Mouse (Mus musculus): Measurements from ENCODE around the gene Adra2b. TPM values are rescaled to one million over a fixed set of nuclear protein-coding genes. Genes with fewer than 3 reads are reported as not detected.

The Adra2b gene
- total RNA-seq (2015) (not detected in 2 replicates), total RNA-seq (2017) (not detected in 2 replicates)

- ATAC-seq (ENCODE audit: poor library complexity, severe bottlenecking), result peak; percentile 87
Measured at GRCm38 (mm10) chr2:127362459-127363281, at the start of gene Adra2b. Adra2b (plus strand) TSS chr2:127363208.

- ATAC-seq (ENCODE audit: poor library complexity, severe bottlenecking), result no peak
Measured at GRCm38 (mm10) chr2:127313878-127314277, 49.1 kb upstream of the Adra2b start.

GRCm38 (mm10) chr2:127314467-127315154, 48.4 kb upstream of the Adra2b start:
- ATAC-seq (ENCODE audit: poor library complexity, severe bottlenecking), result peak; percentile 65

GRCm38 (mm10) chr2:127315155-127315470, 47.9 kb upstream of the Adra2b start:
- ATAC-seq (ENCODE audit: poor library complexity, severe bottlenecking), result no peak

- ATAC-seq (ENCODE audit: poor library complexity, severe bottlenecking), result no peak
Measured at GRCm38 (mm10) chr2:127316431-127316830, 46.6 kb upstream of the Adra2b start.

- ATAC-seq (ENCODE audit: poor library complexity, severe bottlenecking), result peak; percentile 18; the same call in 1 of the 2 replicates
Measured at GRCm38 (mm10) chr2:127318136-127318535, 44.9 kb upstream of the Adra2b start.

GRCm38 (mm10) chr2:127319071-127319470, 43.9 kb upstream of the Adra2b start:
- ATAC-seq (ENCODE audit: poor library complexity, severe bottlenecking), result no peak

GRCm38 (mm10) chr2:127322671-127323285, 40.2 kb upstream of the Adra2b start:
- peak; percentile 36 for ATAC-seq (ENCODE audit: poor library complexity, severe bottlenecking)

GRCm38 (mm10) chr2:127323667-127324066, 39.3 kb upstream of the Adra2b start:
- ATAC-seq (ENCODE audit: poor library complexity, severe bottlenecking), result no peak

- no peak for ATAC-seq (ENCODE audit: poor library complexity, severe bottlenecking)
Measured at GRCm38 (mm10) chr2:127324456-127324855, 38.6 kb upstream of the Adra2b start.

- ATAC-seq (ENCODE audit: poor library complexity, severe bottlenecking), result peak; percentile 67
Measured at GRCm38 (mm10) chr2:127328090-127328851, 34.7 kb upstream of the Adra2b start.

- no peak for ATAC-seq (ENCODE audit: poor library complexity, severe bottlenecking)
Measured at GRCm38 (mm10) chr2:127332807-127333570, 30.0 kb upstream of the Adra2b start.

- ATAC-seq (ENCODE audit: poor library complexity, severe bottlenecking), result no peak
Measured at GRCm38 (mm10) chr2:127333945-127334603, 28.9 kb upstream of the Adra2b start.

GRCm38 (mm10) chr2:127335078-127335541, 27.9 kb upstream of the Adra2b start:
- ATAC-seq (ENCODE audit: poor library complexity, severe bottlenecking), result peak; percentile 36

- ATAC-seq (ENCODE audit: poor library complexity, severe bottlenecking), result peak; percentile 61
Measured at GRCm38 (mm10) chr2:127335767-127336496, 27.1 kb upstream of the Adra2b start, which contains the start of gene Dusp2. Dusp2 (plus strand) TSS chr2:127336159.

- no peak for ATAC-seq (ENCODE audit: poor library complexity, severe bottlenecking)
Measured at GRCm38 (mm10) chr2:127336497-127336832, 26.5 kb upstream of the Adra2b start.

- no peak for ATAC-seq (ENCODE audit: poor library complexity, severe bottlenecking)
Measured at GRCm38 (mm10) chr2:127336885-127337284, 26.1 kb upstream of the Adra2b start.

GRCm38 (mm10) chr2:127337531-127337930, 25.5 kb upstream of the Adra2b start:
- ATAC-seq (ENCODE audit: poor library complexity, severe bottlenecking), result no peak

GRCm38 (mm10) chr2:127338012-127338411, 25.0 kb upstream of the Adra2b start:
- ATAC-seq (ENCODE audit: poor library complexity, severe bottlenecking), result no peak

Data from megakaryocyte, adult 5-6 weeks (primary cell).